Mouse (Mus musculus): ENCODE measurements around the gene S100a16.

DNA sequence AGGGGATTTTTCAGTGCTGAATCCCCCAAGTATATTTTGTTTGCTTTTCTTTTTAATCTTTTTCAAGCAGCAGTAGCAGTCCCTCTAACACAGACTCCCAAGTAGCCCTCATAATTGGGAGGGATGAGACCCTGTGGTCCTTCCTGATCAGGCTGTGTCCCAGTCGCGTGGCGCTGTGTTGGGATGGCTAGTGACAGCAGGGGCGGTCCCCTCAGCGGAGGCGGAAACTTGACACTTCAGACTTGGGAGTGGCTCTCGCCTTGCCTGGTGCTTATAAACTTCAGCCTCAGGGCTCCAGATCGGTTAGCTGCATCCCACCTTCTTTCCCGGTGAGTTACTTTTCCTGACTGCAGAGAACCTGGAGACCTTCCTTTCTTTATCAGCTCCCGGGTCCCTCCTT lies 22.4 kb upstream of the S100a16 start:
- TF ChIP-seq POLR2A (IDR thresholded peaks at IDR 0.05; ENCODE audit: extremely low read depth, insufficient read depth, low read length) (peak; percentile 49; the same call in 1 of the 2 replicates), CTCF (IDR thresholded peaks at IDR 0.05; ENCODE audit: extremely low read depth, insufficient read depth, low read length) (no peak)
